Comparison of ENCODE assay signal across 8 mouse cellular contexts in the genomic region with DNA sequence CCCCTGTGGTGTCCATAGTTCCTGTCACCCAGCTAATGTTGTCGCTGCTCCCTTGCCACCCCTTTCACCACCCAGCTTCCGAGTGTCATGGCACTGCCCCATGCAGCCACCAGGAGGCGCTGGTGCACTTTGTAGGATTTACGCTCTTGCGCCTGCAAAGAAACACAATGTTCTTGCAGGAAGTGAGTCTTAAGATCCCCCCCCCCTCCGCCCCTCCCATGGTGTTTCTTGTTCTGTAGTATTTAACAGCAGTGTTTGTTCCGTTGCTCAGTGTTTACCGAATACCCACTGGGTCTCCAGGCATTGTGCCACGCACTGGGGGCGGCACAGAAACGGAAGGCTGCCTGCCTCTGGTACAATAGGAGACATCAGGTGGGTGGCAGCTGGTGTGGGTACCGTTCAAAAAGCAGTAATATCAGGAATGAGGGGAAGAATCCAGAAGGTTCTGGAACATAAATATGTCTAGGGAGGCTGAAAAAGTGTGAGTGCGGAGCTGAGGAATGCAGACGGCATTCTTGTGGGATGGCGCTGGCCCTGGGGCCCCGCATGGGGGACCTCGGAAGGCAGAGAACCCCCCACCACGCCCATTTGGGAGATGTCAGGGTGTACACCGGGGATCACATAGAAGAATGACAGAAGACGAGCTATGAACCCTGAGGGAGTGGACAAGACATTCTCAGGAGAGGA. TPM values are rescaled to one million over a fixed set of nuclear protein-coding genes. Genes with fewer than 3 reads are reported as not detected.
A peak's percentile ranks its signal among the peaks of the same experiment; 100 is the strongest.
DNase-seq lines count a peak whose midpoint lies in the region; ATAC-seq and TF ChIP-seq lines count a peak whose summit lies in the region.

No protein-coding gene starts in this region.

- 36% methylated on average over 20 of the region's 20 CpGs for WGBS in forebrain, embryonic 12.5 days
- 13% methylated on average over 20 of the region's 20 CpGs for WGBS in heart, postnatal 0 days
- WGBS in liver, embryonic 14.5 days (ENCODE audit: insufficient replicate concordance), result 28% methylated on average over 20 of the region's 20 CpGs
- WGBS in neural tube, embryonic 12.5 days, result 37% methylated on average over 20 of the region's 20 CpGs
- WGBS in stomach, postnatal 0 days, result 9% methylated on average over 20 of the region's 20 CpGs

- no peaks in the 10 kb centered on the region for H3K79me2 ChIP-seq in CH12.LX (replicated peaks; ENCODE audit: control insufficient read depth, extremely low read depth, insufficient read depth, poor library complexity, severe bottlenecking)

- no peaks in the 10 kb centered on the region for H3K9me3 ChIP-seq in CH12.LX (replicated peaks; ENCODE audit: low read length)
- no peaks in the 10 kb centered on the region for H3K9me3 ChIP-seq in forebrain, embryonic 12.5 days
- H3K9me3 ChIP-seq in heart, postnatal 0 days (replicated peaks; ENCODE audit: control insufficient read depth, low read length), result no peaks in the 10 kb centered on the region
- no peaks in the 10 kb centered on the region for H3K9me3 ChIP-seq in liver, embryonic 14.5 days (ENCODE audit: control insufficient read depth, low read length)
- no peaks in the 10 kb centered on the region for H3K9me3 ChIP-seq in neural tube, embryonic 12.5 days
- no peaks in the 10 kb centered on the region for H3K9me3 ChIP-seq in stomach, postnatal 0 days (ENCODE audit: control insufficient read depth, low read length)

- TF ChIP-seq CTCF in CH12.LX (conservative IDR thresholded peaks at IDR 0.05 in 1 of 2, IDR thresholded peaks at IDR 0.05 in 1 of 2; ENCODE audit: low read depth in 2 of 2, low read length in 2 of 2), result peak; percentile 93 to 97
- TF ChIP-seq CTCF in heart, postnatal 0 days (IDR thresholded peaks at IDR 0.05; ENCODE audit: low read depth), result peak; percentile 99
- TF ChIP-seq CTCF in liver, embryonic 14.5 days (IDR thresholded peaks at IDR 0.05; ENCODE audit: low read depth), result peak; percentile 99
- peak; percentile 100 for TF ChIP-seq CTCF in stomach, postnatal 0 days (IDR thresholded peaks at IDR 0.05; ENCODE audit: low read depth)

- H3K4me3 ChIP-seq in CH12.LX (replicated peaks in 1 of 3; ENCODE audit: low read depth in 2 of 3, low read length in 2 of 3, poor library complexity in 1 of 3), result no peak overlapping the region
- H3K4me3 ChIP-seq in forebrain, embryonic 12.5 days (replicated peaks), result no peak overlapping the region
- peak overlapping the region; percentile 20 for H3K4me3 ChIP-seq in heart, postnatal 0 days (ENCODE audit: low read depth, low read length)
- no peak overlapping the region for H3K4me3 ChIP-seq in liver, embryonic 14.5 days (ENCODE audit: insufficient read depth in 1 of 2, low read depth in 2 of 2, low read length in 2 of 2)
- H3K4me3 ChIP-seq in neural tube, embryonic 12.5 days, result no peak overlapping the region
- H3K4me3 ChIP-seq in stomach, postnatal 0 days (ENCODE audit: low read depth, low read length), result peak overlapping the region; percentile 22

- in situ Hi-C loops in CH12.LX (cut with MboI; ENCODE audit: low pct_ligation_motif_present, low pct_unique_long_range_greater_than_20kb, low sequenced_read_pairs), result loop anchor here (5.0 to 10.0 kb wide), 3 partner anchors 372 to 475 kb away; partner anchors contain the start of gene Scarb1

- H3K27ac ChIP-seq in CH12.LX (ENCODE audit: insufficient read depth, low read depth), result no peak overlapping the region
- H3K27ac ChIP-seq in forebrain, embryonic 12.5 days, result no peak overlapping the region
- peak overlapping the region; percentile 16 for H3K27ac ChIP-seq in heart, postnatal 0 days (ENCODE audit: low read depth)
- no peak overlapping the region for H3K27ac ChIP-seq in liver, embryonic 14.5 days
- no peak overlapping the region for H3K27ac ChIP-seq in neural tube, embryonic 12.5 days
- H3K27ac ChIP-seq in stomach, postnatal 0 days (replicated peaks), result 0 out of 2 replicates have a peak overlapping the region, but pooled peaks have one; percentile 56

- dilution Hi-C loops in CH12.LX (cut with MboI; ENCODE audit: extremely low pct_ligation_motif_present, extremely low pct_unique_long_range_greater_than_20kb, low sequenced_read_pairs), result no loop called here

- peaks cover 0 to 6% of the 10 kb centered on the region in 2 experiments; a peak in 2 of 4 replicates for H3K4me1 ChIP-seq in CH12.LX (ENCODE audit: control insufficient read depth in 1 of 2, insufficient read depth in 2 of 2)
- peaks cover 5% of the 10 kb centered on the region for H3K4me1 ChIP-seq in forebrain, embryonic 12.5 days
- peaks cover 3% of the 10 kb centered on the region; the same call in 1 of the 2 replicates for H3K4me1 ChIP-seq in heart, postnatal 0 days (ENCODE audit: control insufficient read depth, insufficient read depth)
- H3K4me1 ChIP-seq in liver, embryonic 14.5 days (replicated peaks; ENCODE audit: control insufficient read depth in 2 of 2, insufficient read depth in 2 of 2, low read length in 1 of 2), result no peaks in the 10 kb centered on the region
- peaks cover 7% of the 10 kb centered on the region for H3K4me1 ChIP-seq in neural tube, embryonic 12.5 days
- no peaks in the 10 kb centered on the region for H3K4me1 ChIP-seq in stomach, postnatal 0 days (replicated peaks; ENCODE audit: control insufficient read depth, insufficient read depth)

- no peak overlapping the region for H3K9ac ChIP-seq in CH12.LX (ENCODE audit: insufficient read depth, low read depth)
- no peak overlapping the region for H3K9ac ChIP-seq in forebrain, embryonic 12.5 days
- H3K9ac ChIP-seq in heart, postnatal 0 days (replicated peaks; ENCODE audit: low read depth, low read length), result 0 out of 2 replicates have a peak overlapping the region, but pooled peaks have one; percentile 4
- no peak overlapping the region for H3K9ac ChIP-seq in liver, embryonic 14.5 days (replicated peaks)
- no peak overlapping the region for H3K9ac ChIP-seq in neural tube, embryonic 12.5 days
- peak overlapping the region; percentile 41; the same call in 1 of the 2 replicates for H3K9ac ChIP-seq in stomach, postnatal 0 days (ENCODE audit: low read length)

- H3K36me3 ChIP-seq in CH12.LX (replicated peaks in 1 of 2; ENCODE audit: control insufficient read depth in 1 of 2, insufficient read depth in 1 of 2, low read length in 1 of 2), result no peaks in the 10 kb centered on the region
- H3K36me3 ChIP-seq in forebrain, embryonic 12.5 days (replicated peaks), result no peaks in the 10 kb centered on the region
- H3K36me3 ChIP-seq in heart, postnatal 0 days (replicated peaks; ENCODE audit: control insufficient read depth, insufficient read depth, low read length), result no peaks in the 10 kb centered on the region
- H3K36me3 ChIP-seq in liver, embryonic 14.5 days (replicated peaks; ENCODE audit: control insufficient read depth, insufficient read depth, low read depth), result no peaks in the 10 kb centered on the region
- H3K36me3 ChIP-seq in neural tube, embryonic 12.5 days, result no peaks in the 10 kb centered on the region
- H3K36me3 ChIP-seq in stomach, postnatal 0 days (ENCODE audit: control insufficient read depth, insufficient read depth, low read length), result no peaks in the 10 kb centered on the region

- no peak for TF ChIP-seq EP300 in CH12.LX (IDR thresholded peaks at IDR 0.05; ENCODE audit: low read length)
- TF ChIP-seq EP300 in heart, postnatal 0 days (IDR thresholded peaks at IDR 0.05; ENCODE audit: low read depth), result no peak
- TF ChIP-seq EP300 in liver, embryonic 14.5 days (IDR thresholded peaks at IDR 0.05; ENCODE audit: low read depth), result no peak
- TF ChIP-seq EP300 in stomach, postnatal 0 days (optimal IDR thresholded peaks at IDR 0.05), result no peak

- peak; percentile 81 for DNase-seq in CH12.LX (ENCODE audit: extremely low read depth)
- DNase-seq in c-Kit-negative CD71-positive TER-119-positive erythroid progenitor cells, embryonic 14.5 days (ENCODE audit: low read depth, low spot score), result peak; percentile 38
- peak; percentile 69 for DNase-seq in heart, postnatal 0 days (ENCODE audit: low spot score)
- DNase-seq in kidney, postnatal 36 days, result peak; percentile 73 to 88
- DNase-seq in liver, embryonic 14.5 days (ENCODE audit: low read depth in 3 of 3, low spot score in 3 of 3), result peak; percentile 35 to 46 (median 40)
- peak; percentile 90 for DNase-seq in stomach, postnatal 0 days (ENCODE audit: low spot score)

- H3K27me3 ChIP-seq in CH12.LX (replicated peaks), result no peaks in the 10 kb centered on the region
- no peaks in the 10 kb centered on the region for H3K27me3 ChIP-seq in forebrain, embryonic 12.5 days
- H3K27me3 ChIP-seq in heart, postnatal 0 days (ENCODE audit: control insufficient read depth, insufficient read depth, low read length), result no peaks in the 10 kb centered on the region
- H3K27me3 ChIP-seq in liver, embryonic 14.5 days (ENCODE audit: control insufficient read depth, insufficient read depth, low read length), result no peaks in the 10 kb centered on the region
- H3K27me3 ChIP-seq in neural tube, embryonic 12.5 days (replicated peaks), result no peaks in the 10 kb centered on the region
- H3K27me3 ChIP-seq in stomach, postnatal 0 days (ENCODE audit: control insufficient read depth, insufficient read depth, low read length), result no peaks in the 10 kb centered on the region

- TF ChIP-seq POLR2A in CH12.LX (IDR thresholded peaks at IDR 0.05; ENCODE audit: low read depth, low read length), result no peak

- H3K4me2 ChIP-seq in CH12.LX (ENCODE audit: insufficient read depth, low read depth, poor library complexity, severe bottlenecking), result no peak overlapping the region
- peak overlapping the region; percentile 35 for H3K4me2 ChIP-seq in forebrain, embryonic 12.5 days
- peak overlapping the region; percentile 59 for H3K4me2 ChIP-seq in heart, postnatal 0 days (ENCODE audit: low read depth, low read length)
- H3K4me2 ChIP-seq in liver, embryonic 14.5 days (ENCODE audit: low read depth), result peak overlapping the region; percentile 22
- peak overlapping the region; percentile 46 for H3K4me2 ChIP-seq in neural tube, embryonic 12.5 days (replicated peaks)
- peak overlapping the region; percentile 52 for H3K4me2 ChIP-seq in stomach, postnatal 0 days (replicated peaks; ENCODE audit: low read depth)

- peak; percentile 93 for TF ChIP-seq RAD21 in CH12.LX (IDR thresholded peaks at IDR 0.05; ENCODE audit: low read depth, low read length)

- ATAC-seq in forebrain, embryonic 12.5 days (ENCODE audit: low FRiP score), result peak; percentile 60; the same call in 1 of the 2 replicates
- ATAC-seq in heart, postnatal 0 days (ENCODE audit: insufficient read depth, low read depth), result peak; percentile 68
- no peak for ATAC-seq in liver, embryonic 14.5 days (ENCODE audit: insufficient read depth)
- ATAC-seq in neural tube, embryonic 12.5 days (ENCODE audit: low FRiP score, low read depth), result peak; percentile 48; the same call in 1 of the 2 replicates
- ATAC-seq in stomach, postnatal 0 days (ENCODE audit: low FRiP score, low TSS enrichment), result peak; percentile 77

RNA-seq across cellular contexts. Expression of gene Zfp664, which starts 37.6 kb away (rescaled TPM):
- total RNA-seq in CH12.LX (2012; rRNA removed) (7.1 and 7.4 TPM in 2 replicates), CH12.LX (2014; rRNA removed) (13.4 and 14.3 TPM in 2 replicates)
- polyA plus RNA-seq in CH12.LX (2012; ENCODE audit: insufficient read length, low read depth), result 12.3 and 12.7 TPM in 2 replicates
- polyA plus RNA-seq in forebrain, embryonic 12.5 days (2016; fragmentation: Nextera tagmentation; extraction: Ambion mirVana), result 151 and 153 TPM in 2 replicates
- total RNA-seq in heart, postnatal 0 days (2014; rRNA removed; ENCODE audit: low replicate concordance), result 15.5 and 32.9 TPM in 2 replicates
- 37.5 and 40.6 TPM in 2 replicates for polyA plus RNA-seq in heart, postnatal 0 days (2015; fragmentation: Nextera tagmentation; extraction: Ambion mirVana)
- 5.8 and 7.9 TPM in 2 replicates for polyA plus RNA-seq in liver, embryonic 14.5 days (2012; rRNA removed)
- 9.9 and 10.6 TPM in 2 replicates for polyA plus RNA-seq in liver, embryonic 14.5 days (2014; fragmentation: Nextera tagmentation; extraction: Ambion mirVana)
- 138 and 160 TPM in 2 replicates for polyA plus RNA-seq in neural tube, embryonic 12.5 days (2016; fragmentation: Nextera tagmentation; extraction: Ambion mirVana)
- 39.7 and 41.5 TPM in 2 replicates for polyA plus RNA-seq in stomach, postnatal 0 days (2015; fragmentation: Nextera tagmentation; extraction: Ambion mirVana)

RNA-seq across cellular contexts. Expression of gene Ccdc92, which starts 37.9 kb away (rescaled TPM):
- total RNA-seq in CH12.LX (2012; rRNA removed), result 0.34 and 0.76 TPM in 2 replicates
- 0.28 and 0.75 TPM in 2 replicates for total RNA-seq in CH12.LX (2014; rRNA removed)
- 1.4 and 1.5 TPM in 2 replicates for polyA plus RNA-seq in CH12.LX (2012; ENCODE audit: insufficient read length, low read depth)
- 20.8 and 22.4 TPM in 2 replicates for polyA plus RNA-seq in forebrain, embryonic 12.5 days (2016; fragmentation: Nextera tagmentation; extraction: Ambion mirVana)
- 1.8 and 4.7 TPM in 2 replicates for total RNA-seq in heart, postnatal 0 days (2014; rRNA removed; ENCODE audit: low replicate concordance)
- 0.64 and 1.1 TPM in 2 replicates for polyA plus RNA-seq in heart, postnatal 0 days (2015; fragmentation: Nextera tagmentation; extraction: Ambion mirVana)
- 0.22 and 0.38 TPM in 2 replicates for polyA plus RNA-seq in liver, embryonic 14.5 days (2012; rRNA removed)
- 0.14 and 0.21 TPM in 2 replicates for polyA plus RNA-seq in liver, embryonic 14.5 days (2014; fragmentation: Nextera tagmentation; extraction: Ambion mirVana)
- 36.4 and 42.2 TPM in 2 replicates for polyA plus RNA-seq in neural tube, embryonic 12.5 days (2016; fragmentation: Nextera tagmentation; extraction: Ambion mirVana)
- polyA plus RNA-seq in stomach, postnatal 0 days (2015; fragmentation: Nextera tagmentation; extraction: Ambion mirVana), result 3.9 and 4.1 TPM in 2 replicates

Comparison
In these comparisons a context has a peak if more than half of its experiments do, and no peak if none do; other contexts are left out.
1. DNase-seq: peak in every context shown above with its lines; median percentile 90 in stomach, postnatal 0 days; 81 in CH12.LX; 80 in kidney, postnatal 36 days; 69 in heart, postnatal 0 days; 40 in liver, embryonic 14.5 days; 38 in c-Kit-negative CD71-positive TER-119-positive erythroid progenitor cells, embryonic 14.5 days.
2. H3K27ac ChIP-seq: peak in heart, postnatal 0 days (single experiment) and stomach, postnatal 0 days (single experiment); none in CH12.LX (single experiment), forebrain, embryonic 12.5 days (single experiment), liver, embryonic 14.5 days (single experiment) and neural tube, embryonic 12.5 days (single experiment).
3. H3K4me3 ChIP-seq: peak in heart, postnatal 0 days (single experiment) and stomach, postnatal 0 days (single experiment); none in CH12.LX (0 of 3), forebrain, embryonic 12.5 days (single experiment), liver, embryonic 14.5 days (0 of 2) and neural tube, embryonic 12.5 days (single experiment).
4. H3K9ac ChIP-seq: peak in heart, postnatal 0 days (single experiment) and stomach, postnatal 0 days (single experiment); none in CH12.LX (single experiment), forebrain, embryonic 12.5 days (single experiment), liver, embryonic 14.5 days (single experiment) and neural tube, embryonic 12.5 days (single experiment).
5. Peak in every context shown above with its lines, with median percentiles within 50 percentile points of each other: CTCF ChIP-seq.